Mouse (Mus musculus) erythroblast, embryonic 14.5 days (primary cell): ENCODE measurements around the gene Litaf.

ENCODE experiments used
- GATA1 ChIP-seq: IDR thresholded peaks from 2 replicates; pipeline ENCODE4 v1.6.1; 2012; ENCODE audit warnings: low read length, inconsistent platforms, mixed read lengths
- TAL1 ChIP-seq: IDR thresholded peaks from 3 replicates; pipeline ENCODE4 v1.6.1; 2012; ENCODE audit warnings: low read length, inconsistent platforms, mixed read lengths

DNA sequence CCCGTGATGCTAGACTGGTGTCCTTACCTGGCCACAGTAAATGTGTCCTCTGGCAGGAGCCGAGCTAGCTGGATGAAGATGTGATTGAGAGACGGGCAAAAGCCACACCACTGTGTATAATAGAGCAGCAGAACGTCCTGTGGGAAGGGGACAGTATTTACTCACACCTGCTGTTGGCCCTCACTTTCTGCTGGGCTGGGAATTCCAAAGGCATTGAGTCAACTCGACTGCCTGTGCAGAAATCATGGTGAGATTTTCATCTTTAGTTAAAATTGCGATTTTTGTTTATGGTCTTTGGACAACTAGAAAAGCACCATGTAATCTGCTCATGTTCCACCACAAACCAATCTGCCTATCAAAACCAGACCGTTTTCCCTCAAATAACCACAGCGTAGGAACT lies 18.2 kb upstream of the Litaf start:
- TF ChIP-seq TAL1, result no peak
- TF ChIP-seq GATA1, result no peak
